Mouse (Mus musculus) brain, adult 2 months (tissue): ENCODE measurements around the gene Dag1.
A peak's percentile ranks its signal among the peaks of the same experiment; 100 is the strongest.
"Not testable (repeated sequence)": the region's sequence is repeated elsewhere in the genome, so short reads cannot be mapped to it uniquely, and the experiment has no call there.

Source experiments
- DNase-seq: peaks from one replicate; pipeline ENCODE4 v3.0.0; 2011; ENCODE audit warnings: low read depth, low spot score

The Dag1 gene

DNA sequence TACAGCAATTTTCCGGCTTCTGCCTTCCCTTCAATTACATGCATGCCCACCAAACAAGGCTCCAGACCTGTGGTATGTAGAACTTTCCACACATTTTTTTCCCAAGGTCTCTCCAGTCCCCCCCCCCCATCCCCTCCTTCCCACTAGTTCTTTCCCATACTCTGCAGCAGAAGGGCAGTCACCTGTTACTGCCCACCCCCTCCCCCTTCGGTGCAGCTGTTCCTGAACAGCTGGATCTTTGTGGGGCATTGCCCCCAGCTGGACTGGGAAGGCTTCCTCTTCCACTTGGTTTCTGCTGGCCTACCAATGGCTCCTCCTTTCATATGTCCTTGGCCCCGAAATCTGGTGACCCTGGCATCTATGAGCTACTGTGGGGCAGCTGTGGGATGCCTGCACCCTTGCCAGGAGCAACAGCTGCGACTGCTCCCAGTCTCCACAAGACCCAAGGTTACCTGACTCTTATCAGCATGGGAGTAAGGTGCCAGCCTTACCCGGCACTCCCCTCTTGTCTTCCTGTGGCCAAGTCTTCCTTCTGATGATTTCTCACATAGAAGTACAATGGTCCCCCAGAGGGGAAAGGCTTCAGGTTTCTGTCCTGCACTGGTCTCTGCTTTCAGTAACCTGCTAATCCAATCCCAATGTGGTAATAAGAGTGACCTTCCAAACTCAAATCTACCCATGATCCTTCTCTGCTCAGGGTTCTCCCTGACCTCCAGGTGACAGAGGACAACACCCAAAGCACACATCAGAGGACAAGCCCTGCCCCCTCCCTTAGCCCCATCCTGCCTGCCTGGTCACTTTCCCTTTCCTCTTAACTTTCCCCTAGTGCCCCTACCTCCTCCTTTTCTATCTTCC lies 10.9 kb upstream of the Dag1 start:
- DNase-seq: no peak

DNA sequence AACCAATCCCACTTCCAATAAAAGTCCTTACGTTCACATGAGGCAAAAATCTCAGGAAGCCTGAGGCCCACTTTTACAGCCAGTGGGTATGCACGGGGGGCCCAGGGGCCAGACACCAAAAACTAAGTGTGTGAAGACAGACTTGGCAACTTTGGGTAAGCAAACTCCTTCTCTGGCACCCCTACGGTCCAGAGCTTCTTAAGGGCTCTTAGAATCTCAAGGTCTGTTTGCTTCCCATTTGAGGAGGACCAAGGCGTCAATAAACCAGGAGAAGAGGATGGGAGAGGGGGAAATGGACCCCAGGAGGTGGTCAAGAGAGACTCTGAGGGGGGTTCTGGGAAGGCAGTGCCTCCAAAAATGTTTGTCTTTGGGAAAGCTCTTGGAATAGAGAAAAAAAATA lies 9.7 kb upstream of the Dag1 start:
- no peak for DNase-seq

DNA sequence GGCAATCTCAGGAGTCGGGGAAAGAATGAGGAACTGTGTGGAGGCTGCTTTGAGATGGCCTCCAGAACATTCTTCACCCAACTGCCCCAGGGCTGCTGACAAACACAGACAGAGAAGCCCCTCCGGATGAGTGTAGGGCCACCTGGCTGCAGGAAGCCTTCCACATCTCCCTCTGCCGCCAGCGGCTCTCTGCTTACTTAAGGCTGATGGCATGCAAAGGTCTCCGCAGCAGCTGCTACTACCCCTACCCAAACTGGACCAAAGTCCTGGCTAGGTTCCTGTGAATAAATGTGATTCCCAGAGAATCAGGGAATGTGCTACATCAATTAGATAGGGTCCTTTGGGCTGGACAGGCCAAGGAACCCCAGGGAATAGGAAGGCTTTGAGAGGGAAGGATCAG lies 8.9 kb upstream of the Dag1 start:
- DNase-seq: no peak

DNA sequence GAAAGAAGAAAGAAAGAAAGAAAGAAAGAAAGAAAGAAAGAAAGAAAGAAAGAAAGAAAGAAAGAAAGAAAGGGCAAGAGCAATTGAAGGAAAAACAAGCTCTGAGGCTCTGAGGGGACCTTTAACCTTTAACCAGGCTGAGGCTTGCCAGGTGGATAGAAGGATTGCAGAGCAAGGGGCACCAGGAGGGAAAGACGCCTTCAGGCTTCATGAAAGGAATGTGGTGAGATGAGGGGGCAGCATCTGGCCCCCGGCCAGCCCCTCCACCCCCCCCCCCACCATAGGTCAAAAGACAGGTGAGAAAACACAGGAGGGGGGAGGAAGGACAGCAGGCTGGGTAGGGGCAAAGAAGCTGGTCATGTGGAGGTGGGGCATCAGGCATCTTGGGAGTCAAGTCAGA lies 8.2 kb upstream of the Dag1 start:
- DNase-seq: no peak

DNA sequence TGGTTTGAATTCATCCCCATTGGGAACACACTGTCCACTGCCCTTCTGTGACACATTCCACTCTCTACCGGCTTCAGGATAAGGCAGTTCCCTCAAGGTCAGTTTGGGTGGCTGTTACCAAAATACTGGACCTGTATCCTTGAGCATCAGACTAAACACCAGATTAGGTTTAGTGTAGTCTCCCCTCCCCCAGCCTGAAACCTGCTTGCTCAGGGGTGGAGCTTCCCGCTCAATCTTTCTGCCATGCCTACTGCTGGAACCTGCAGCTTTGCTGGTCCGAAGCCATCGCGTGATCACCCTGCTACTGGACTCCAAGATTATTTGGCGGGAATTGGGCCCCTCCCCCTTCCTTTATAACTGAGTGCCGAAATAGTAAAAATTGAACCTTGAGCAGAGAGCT lies 4.9 kb upstream of the Dag1 start:
- DNase-seq: not testable (repeated sequence)

DNA sequence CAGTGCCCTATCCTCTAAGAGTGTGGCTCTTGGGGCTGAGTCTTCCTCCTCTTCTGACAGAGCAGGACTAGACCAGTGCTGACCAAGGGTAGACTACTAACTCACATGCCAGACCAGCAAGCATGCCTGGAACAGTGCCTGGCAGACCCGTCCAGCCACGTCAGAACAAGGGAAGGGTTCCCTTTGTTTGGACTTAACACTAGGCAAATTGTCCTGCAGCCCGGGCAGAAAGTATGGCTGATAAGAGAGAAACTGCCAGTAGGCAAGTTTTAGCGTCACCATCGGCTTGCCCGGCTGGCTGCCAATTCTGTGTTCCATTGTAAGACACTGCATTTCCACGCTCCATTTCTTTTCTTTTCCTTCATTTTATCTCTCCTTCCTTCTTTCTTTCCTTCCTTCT lies 3.9 kb upstream of the Dag1 start:
- peak; percentile 23 for DNase-seq

DNA sequence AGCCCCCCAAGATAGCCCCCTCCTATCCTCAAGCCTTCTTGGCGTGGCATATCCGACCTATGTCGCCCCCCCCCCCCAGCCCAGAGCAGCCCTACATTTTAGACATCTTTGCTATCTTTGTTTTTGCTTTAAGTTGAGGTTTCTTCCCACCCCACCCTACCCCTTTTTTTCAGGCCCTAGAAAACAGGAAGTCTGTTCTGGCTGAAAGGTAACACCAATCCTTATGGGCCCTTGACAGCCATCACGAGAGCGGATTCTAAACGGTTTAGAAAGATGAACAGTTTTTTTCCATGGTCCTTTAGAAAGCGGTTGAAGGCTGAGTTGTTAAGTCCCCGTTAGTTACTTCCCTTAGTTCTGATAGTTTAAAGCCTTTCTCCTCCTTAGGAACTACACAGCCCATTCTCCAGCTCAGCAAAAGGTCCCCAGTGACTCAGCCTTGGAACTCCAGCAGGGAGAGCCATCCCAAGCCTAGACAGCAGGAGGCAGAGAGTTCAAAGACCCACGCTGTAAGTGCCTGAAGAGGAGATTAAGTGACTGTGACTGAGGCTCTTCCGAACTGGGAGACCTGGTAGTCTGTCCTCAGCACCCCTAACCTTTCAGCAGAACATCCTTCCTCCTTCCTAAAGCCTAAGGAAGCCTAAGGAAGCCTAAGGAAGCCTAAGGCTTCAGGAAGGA lies 2.6 kb upstream of the Dag1 start:
- DNase-seq: no peak

DNA sequence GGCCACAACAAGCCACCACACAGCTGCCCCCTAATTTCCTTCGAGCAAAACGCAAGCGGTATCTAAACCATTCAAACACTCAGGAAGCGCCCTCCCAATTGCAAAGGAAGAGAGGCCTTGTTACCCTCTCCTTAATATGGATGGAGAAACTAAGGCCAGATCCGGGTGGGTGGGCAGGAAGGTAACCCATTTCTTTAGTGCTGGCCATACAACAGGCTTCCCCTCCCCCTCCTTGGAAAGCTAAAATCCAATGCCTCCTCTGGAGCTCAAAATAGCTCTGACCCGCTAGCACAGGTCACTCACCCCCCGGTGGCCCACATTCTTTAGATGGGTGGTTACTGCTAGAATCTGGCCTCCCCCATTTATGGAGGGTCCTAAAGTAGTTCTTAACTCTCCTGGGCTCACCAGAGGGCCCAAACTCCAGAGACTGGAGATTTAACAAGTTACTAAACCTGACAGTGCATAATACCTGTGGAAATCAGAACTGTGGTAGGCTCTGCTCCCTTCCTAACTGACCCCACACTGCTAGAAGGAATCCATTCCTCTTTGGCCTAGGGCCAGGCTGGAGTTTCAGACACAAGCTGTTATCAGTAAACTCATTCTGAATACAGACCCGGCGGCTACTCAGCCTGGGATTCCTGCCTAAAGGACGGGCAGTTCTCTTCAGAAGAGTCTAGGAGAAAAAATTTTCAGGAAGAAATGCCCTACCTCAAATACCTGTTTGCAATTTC lies 598 bp upstream of the Dag1 start:
- DNase-seq: peak; percentile 18

DNA sequence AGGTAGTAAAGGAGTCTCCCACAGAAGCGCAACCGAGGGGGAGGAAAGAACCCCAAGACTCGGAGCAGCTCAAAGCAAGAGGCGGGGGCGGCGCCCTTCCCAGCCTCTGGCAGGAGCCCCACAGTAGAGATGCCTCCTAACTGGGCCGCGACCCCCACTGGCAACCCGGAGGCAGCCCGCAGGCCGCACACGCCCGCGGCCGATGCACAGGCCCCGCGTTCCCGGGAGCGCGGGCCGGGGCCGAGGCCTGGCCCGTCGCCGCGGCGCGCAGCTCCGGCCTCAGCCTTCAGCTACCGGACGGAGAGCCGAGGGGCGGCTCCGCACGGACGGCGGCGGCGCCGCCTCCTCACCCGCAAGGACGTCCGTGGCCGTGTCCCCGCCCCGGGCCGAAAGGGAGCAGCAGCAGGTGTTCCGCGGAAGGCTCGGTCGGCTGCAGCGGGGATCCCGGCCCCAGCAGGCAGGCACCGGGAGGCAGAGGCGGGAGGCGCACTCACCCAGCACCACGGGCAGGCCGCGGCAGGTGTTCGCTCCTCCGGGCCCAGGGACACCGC lies 552 bp downstream of the Dag1 start:
- DNase-seq: peak; percentile 53

DNA sequence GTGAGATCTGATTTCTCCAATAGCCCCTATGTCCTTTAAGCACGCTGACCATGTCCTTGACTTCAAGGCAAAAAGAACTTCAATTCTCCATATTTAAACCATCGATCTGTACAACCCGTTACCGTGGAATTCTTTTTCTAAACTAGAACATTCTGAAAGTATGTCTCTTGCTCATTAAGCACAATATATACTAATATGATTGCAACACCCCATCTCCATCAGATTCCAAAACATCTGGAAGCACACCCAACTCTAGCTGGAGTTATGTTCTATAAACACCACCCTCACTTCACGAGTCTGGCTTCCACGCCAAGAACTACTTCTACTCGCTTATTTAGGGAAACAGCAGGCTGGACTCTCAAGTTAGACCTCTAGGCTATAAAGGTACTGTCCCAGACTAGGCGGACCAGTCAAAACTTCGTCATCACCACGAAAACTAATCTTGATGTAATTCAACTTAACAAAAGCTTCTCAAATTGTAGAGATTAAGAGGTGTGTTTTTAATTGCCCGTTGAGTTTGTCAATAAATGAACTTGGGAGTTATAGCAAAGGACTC lies 1.2 kb downstream of the Dag1 start:
- no peak for DNase-seq

DNA sequence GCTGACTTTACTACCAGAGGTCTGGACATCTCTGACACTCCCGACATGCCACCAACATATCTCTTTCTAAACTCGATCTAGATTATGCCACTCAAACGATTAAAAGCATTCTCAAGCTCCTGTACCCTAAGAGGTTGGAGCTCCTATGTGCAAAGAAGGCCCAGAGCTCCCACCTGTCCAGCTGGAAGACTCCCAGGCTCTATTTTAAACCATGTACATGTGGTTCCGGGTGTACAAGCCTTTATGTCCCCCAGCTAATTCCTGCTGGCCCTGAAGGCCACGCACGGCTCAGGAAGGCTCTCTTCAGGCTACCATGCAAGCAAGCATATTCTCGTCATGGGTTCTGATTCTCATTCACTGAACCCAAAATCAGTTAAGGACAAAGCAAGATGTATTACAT lies 1.9 kb downstream of the Dag1 start:
- no peak for DNase-seq

DNA sequence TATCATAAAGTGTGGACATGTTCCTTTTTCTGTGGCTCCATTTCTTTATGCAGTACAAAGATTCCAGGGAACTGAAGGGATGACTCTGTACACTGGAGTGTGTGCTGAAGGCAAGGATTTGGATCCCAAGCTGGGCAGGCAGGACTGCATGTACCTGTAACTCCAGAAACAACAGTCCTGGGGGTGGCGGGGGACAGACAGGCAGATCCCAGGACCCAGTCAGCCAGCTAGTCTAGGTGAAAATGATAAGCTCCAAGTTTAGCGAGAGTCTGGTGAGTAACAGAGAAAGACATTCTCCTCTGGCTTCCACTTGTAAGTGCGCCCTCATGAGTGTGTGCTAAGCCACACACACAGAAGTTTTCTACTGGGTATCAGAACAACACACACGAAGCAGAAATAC lies 3.2 kb downstream of the Dag1 start:
- DNase-seq: no peak

DNA sequence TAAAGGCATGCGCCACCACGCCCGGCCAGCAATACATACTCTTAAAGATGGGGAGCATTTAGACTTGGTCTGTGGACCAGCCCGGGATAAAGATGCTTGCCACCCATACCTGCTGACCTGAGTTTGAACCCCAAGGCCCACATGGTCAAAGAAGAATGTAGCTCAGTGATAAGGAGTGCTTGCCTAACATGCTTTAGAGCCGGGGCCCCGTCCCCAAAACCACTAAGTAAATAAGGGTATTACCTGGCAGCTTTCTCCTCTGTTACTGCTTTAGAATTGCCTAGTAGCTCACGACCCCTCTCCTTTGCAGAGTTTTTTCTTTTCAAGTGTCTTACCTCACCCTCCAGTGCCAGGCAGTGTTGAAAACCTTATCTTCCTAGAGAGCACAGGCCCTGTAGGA lies 11.0 kb downstream of the Dag1 start:
- DNase-seq: no peak

DNA sequence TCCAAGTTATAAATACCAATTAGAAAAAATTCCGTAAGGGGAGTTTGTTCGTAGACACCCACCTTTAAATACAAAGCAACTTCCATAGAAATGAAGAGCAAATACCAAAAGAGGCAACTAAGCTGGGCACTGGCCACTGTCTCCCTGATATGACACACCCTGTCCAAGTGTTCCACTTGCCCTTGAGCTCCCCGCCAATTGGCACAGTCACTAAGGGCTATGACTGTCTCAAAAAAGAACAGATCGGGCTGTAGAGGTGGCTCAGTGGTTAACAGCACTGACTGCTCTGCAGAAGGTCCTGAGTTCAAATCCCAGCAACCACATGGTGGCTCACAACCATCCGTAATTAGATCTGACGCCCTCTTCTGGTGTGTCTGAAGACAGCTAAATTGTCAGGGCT lies 11.9 kb downstream of the Dag1 start:
- no peak for DNase-seq

DNA sequence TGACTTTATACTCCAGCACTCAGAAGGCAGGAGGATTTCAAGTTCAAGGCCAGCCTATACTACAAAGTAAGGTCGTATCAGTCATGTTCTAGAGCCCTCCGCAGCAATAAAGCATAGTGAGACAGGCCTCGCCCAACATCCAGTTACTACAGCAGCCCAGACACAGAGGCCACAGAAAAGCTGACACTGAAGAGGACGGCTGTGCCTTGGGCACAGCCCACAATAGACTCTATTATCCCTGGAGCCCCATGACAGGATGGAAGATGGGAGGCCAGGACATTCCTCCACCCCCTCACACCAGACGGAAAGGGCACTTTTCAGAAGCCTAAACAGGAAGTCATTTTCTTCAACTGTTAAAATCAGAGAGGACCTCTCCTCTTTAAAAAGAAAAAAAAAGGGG lies 14.8 kb downstream of the Dag1 start:
- peak; percentile 31 for DNase-seq

DNA sequence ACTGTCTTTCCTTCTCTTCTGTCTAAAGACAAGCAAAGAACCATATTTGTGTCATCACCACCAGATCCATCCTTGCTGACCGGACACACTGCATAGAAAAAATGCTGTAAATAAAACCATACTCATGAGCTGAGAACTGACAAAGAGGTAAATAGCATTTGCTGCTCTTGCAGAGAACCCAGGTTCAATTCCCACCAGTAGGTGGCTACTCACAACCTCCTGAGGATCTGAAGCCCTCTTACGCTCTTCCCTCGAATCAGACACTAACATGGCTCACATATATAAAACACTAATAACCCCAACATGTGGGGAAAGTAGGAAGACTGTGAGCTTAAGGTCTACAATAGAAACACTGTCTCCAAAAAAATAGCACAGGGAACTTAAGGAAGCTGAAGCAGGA lies 18.8 kb downstream of the Dag1 start:
- peak; percentile 63 for DNase-seq

DNA sequence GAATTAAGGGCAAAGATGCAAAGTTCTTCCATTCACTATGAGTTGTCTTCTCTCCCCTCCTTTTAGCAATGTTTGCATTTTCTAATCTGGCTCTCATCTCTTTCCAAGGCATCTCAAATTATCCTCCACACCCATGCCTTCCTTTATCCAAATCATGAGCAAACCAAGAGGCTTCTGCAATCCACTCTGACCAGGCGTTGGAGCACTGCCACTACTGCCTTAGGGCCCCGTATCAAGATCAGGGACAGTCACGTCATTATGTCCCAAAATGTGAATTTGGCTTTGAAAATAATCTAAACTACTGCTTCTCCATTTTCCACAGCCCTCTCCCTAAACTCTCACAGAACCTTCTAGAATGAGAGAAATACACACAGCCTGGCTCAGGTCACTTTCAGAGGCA lies 19.2 kb downstream of the Dag1 start:
- no peak for DNase-seq

DNA sequence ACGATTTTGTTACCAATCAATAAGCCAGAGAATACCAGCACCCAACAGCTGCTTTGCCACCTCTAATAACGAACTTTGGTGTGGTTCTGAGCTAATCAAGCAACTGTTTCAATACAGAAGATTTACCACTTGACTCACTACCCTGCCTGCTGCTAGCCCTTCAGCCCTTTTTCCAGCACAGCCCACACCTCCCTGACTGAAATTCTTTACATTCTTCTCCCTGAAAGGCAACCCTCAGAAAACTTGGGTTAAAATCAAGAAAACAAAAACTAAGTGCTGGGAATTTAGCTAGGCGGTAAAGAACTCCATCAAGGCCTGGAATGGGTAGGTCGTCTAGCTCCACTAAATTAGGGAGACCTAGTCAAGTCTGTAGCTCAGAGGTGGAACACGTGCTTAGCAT lies 23.8 kb downstream of the Dag1 start:
- DNase-seq: no peak

DNA sequence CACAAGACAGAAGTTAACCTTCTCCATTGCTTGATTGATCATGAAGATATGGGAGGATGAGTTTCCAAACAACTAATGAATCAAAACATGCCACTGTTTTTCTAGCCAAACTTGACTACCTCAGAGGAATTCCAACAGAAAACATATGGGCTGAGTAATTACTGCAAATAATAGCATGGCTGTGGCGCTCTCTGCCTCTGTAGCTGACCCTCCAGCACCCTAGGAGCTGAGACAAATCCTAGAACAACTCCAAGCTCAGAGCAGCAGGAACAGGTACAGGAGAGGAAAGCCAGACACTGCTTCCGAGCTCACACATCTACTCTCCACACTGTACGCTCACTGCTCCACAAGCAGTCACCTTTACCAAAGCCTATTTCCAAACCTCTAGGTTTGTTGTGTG lies 24.9 kb downstream of the Dag1 start:
- DNase-seq: no peak

DNA sequence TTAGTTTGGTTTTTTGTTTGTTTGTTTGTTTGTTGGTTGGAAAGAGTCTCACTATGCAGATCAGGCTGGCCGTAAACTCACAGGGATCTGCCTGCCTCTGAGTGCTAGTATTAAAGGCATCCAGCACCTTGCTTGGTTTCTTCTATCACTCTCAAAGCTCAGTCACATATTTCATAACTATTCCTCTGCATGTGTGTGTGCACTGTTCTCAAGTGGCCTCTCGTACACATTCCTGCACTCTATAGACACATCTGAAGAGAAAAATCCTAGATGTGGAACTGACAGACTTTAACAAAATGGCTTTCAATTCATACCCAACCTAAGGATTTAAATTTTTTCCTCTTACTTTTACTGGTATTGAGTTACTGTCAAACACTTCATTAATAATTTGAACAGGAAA lies 25.4 kb downstream of the Dag1 start:
- DNase-seq: no peak

DNA sequence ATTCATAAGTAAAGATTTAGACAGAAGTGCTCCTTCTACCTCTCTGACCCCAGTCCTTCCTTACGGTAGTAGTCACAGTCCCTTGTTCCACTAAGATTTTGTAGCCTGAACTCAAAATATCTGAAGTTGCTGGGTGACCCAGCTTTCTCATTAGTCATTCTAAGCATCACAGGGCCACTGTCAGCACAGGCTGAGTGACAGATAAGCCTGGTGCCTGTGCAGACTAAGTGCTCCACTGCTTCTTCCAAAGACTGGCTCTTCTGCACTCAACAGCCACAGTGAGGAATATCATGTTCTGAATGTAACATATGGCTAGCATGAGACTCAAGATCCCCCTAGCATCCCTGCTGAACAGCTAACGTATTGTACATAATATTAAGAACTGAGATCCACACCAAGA lies 29.1 kb downstream of the Dag1 start:
- DNase-seq: peak; percentile 29

DNA sequence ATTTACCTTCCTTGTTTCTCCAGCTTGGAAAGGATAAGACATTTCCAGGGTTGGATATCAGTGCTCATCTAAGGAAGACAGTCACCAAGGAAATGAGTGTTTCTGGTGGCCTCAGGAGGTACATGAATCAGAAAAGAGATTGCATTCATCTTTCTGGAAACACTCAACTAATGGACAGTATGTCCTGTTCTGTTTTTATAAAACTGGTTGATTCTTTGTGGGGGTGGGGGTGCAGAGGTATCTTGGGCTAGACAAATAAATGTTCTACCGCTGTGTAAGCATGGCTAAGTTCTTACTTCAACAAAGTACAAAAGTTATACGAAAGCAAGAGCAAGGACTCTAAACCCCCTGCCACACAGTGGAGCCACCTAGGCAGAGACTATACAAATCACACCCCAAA lies 30.9 kb downstream of the Dag1 start:
- no peak for DNase-seq
